Mouse (Mus musculus): ENCODE measurements around the gene Grid1. TPM values are rescaled to one million over a fixed set of nuclear protein-coding genes. Genes with fewer than 3 reads are reported as not detected.

The Grid1 gene
- total RNA-seq, 2 experiments from 2014 or later: not detected

DNA sequence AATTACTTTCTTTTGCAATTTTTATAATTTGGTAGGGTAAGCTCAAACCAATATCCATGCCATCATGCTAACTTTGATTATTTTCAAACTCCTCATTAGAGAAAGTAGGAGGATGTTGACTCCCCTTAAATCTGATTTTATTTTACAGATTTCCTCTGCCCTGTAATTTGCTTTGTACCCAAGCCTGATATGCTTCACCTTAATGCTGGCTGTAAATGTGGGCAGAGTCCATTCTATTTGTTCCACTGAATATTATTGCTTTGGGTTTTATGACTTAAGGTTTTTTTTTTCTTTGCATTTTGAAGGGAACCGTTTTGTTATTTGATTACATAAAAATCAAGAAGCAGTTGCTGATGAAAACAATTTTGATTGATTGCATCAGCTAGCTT is 722.1 kb downstream of the Grid1 start:
- ATAC-seq (replicated peaks; ENCODE audit: low FRiP score, poor library complexity, severe bottlenecking): no peak

DNA sequence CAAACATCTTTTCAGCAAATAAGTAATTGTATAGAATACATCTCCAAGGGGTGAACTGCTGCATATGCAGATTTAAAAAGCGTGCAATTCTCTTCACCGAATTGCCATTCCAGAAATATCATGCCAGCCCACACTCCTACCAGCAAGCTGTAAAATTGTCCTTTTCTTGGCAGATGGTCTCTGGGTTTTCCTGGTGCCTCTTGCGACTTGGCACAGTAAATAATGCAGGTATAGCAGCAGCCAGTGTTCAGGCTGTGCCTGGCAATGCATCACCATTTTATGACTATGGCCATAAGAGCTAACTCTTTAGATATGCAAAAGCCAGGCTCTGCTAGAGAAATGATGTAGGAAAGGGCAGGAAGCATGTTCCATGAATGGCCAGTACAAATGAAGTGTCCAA is 734.4 kb downstream of the Grid1 start:
- ATAC-seq (replicated peaks; ENCODE audit: low FRiP score, poor library complexity, severe bottlenecking): no peak

DNA sequence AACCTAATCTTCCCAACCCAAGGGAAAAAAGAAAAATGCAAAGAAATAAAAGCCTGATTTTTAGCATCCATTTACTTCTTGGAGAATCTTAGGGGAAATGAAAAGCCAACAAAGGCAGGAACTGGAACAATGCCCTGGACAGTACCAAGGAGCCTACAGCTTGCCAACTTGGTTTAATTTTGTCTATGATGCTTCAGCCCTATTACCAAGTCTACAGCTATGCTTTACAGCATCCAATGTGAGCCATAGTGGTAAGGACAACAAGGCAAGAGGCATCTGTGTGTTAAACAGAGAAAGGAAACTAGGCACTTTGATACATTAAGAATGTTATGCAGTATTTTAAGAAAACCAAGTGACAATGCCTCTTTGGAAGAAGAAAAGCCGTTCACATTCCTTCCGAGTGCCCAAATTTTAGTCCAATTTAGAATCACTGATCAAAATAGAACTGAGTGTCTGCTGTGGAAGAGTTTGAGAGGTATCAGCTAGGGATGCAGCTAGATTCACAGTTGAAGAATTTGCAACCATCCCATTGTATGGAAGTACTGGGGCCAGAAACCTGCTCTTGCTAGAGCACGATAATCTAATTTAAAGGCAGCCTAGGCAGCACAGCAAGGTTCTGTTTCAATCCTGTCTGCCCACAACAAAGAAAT is 741.5 kb downstream of the Grid1 start:
- no peak for ATAC-seq (replicated peaks; ENCODE audit: low FRiP score, poor library complexity, severe bottlenecking)

DNA sequence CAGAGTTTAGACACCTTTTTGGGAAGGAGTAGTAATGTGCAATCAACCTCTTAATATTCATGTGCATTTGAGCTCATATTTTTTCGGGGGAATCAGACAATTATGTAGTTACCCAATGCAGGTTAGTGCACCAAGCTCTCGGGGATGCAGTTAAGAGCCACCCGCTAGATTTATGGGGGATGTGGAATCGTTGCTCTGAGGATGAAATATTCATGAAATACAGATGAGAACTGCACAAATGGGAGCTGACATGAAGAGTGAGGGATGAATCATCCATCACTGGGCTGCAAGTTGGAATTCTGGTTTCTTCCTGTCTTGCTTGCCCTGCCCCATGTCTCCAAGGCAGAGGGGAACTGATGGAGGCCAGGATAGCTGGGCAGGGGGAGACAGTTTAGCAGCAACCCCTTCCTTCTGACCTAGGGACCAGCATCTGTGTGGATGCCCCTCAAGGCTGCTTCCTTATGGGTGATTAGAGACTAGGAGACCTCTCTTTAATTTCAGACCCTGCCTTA is 753.1 kb downstream of the Grid1 start:
- no peak for ATAC-seq (replicated peaks; ENCODE audit: low FRiP score, poor library complexity, severe bottlenecking)

DNA sequence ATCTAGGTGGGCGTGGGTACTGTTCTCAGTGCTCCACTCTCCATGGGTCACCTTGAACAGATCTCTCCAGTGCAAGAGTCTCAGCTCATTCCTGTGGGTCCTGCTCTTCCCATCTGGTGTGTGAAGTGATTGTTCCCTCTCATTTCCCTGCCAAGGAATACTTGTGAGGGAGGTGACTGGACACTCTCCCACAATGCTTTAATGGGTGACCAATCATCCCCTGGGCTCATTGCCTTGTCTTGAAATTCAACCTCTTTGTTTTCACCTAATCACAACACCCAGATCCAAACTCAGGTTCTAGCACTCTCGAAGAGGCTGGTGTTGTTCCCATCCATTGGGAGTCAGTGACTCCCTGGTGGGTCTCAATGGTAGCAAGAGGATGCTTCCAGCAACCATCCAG is 754.6 kb downstream of the Grid1 start:
- no peak for ATAC-seq (replicated peaks; ENCODE audit: low FRiP score, poor library complexity, severe bottlenecking)

DNA sequence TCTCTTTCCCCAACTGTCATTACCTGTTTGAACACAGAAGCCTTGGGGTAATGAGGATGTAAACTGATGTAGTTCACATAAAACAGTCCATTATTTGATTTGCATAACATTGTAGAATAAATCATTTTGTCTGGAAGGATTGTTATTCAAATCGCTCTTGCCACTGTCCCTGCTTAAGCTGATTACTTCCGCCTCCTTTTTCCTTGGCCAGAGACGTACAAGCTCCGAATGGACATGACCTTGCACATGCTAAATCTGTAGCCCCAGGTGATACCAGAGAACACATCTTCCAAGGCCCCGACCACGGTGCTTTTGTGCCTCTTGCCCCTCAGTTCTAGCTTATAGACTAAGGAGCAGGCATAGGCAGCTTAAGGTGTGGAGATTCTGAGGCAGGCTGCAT is 755.4 kb downstream of the Grid1 start:
- ATAC-seq (replicated peaks; ENCODE audit: low FRiP score, poor library complexity, severe bottlenecking): no peak

DNA sequence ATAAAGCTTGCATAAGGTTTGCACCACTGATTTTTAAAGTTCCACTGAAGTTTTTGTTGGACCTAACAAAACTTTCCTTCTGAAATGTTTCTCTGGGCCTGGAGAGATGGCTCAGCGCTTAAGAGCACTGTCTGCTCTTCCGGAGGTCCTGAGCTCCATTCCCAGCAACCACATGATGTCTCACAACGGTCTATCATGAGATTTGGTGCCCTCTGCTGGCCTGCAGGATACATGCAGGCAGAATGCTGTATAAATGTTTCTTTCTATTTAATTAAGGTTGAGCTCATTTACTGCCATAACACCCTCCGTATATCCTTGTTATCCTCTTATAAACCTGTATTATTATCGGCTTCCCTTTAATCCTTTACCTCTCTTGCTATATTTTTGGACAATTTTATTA is 805.8 kb downstream of the Grid1 start:
- ATAC-seq (replicated peaks; ENCODE audit: low FRiP score, poor library complexity, severe bottlenecking): no peak

Other genes starting within 250 kb of the Grid1 start
- gene Ldb3, start 231.4 kb upstream of the Grid1 start, total RNA-seq (2015; ENCODE audit: low replicate concordance): not detected in 2 replicates
- not detected in 2 replicates for gene Ldb3, start 231.4 kb upstream of the Grid1 start, total RNA-seq (2017; ENCODE audit: low replicate concordance)
- gene Opn4, start 220.0 kb upstream of the Grid1 start, total RNA-seq (2015; ENCODE audit: low replicate concordance): not detected in 2 replicates
- gene Opn4, start 220.0 kb upstream of the Grid1 start, total RNA-seq (2017; ENCODE audit: low replicate concordance): not detected in 2 replicates
- gene Wapl, start 146.2 kb upstream of the Grid1 start, total RNA-seq (2015; ENCODE audit: low replicate concordance): 159 and 206 TPM in 2 replicates
- gene Wapl, start 146.2 kb upstream of the Grid1 start, total RNA-seq (2017; ENCODE audit: low replicate concordance): 289 and 355 TPM in 2 replicates